Mouse (Mus musculus) cerebellum, adult 2 months (tissue): ENCODE results near the gene Rhou.

ENCODE experiments used
- CTCF ChIP-seq: fragments of 200-500 bp; IDR thresholded peaks from 2 replicates; pipeline ENCODE4 v1.5.1; 2011; ENCODE audit warnings: low read depth, mild to moderate bottlenecking, control low read depth, low read length, moderate library complexity, borderline replicate concordance; ENCODE audit not compliant: insufficient read depth
- POLR2A ChIP-seq: fragments of 200-500 bp; IDR thresholded peaks from 2 replicates; pipeline ENCODE4 v1.6.1; 2011; ENCODE audit warnings: low read length, control low read depth, borderline replicate concordance; ENCODE audit not compliant: insufficient read depth

- TF ChIP-seq POLR2A (no peak), CTCF (no peak)
These were observed 23.7 kb upstream of the Rhou start for GRCm38 (mm10) chr8:123630058-123630457.
